Mouse (Mus musculus) hindbrain, embryonic 12.5 days (tissue): ENCODE data around the gene Dip2c. TPM values are rescaled to one million over a fixed set of nuclear protein-coding genes. Genes with fewer than 3 reads are reported as not detected.

Source experiments
- ATAC-seq: fragments of 200-750 bp; cut with Nextera tagmentation; 2 replicates; pipeline ENCODE4 v1.8.0; 2017; ENCODE audit warnings: moderate TSS enrichment; ENCODE audit not compliant: low FRiP score
- H3K27ac ChIP-seq: fragments of 300-500 bp; sonication (generic); 2 replicates; pipeline ENCODE4 v1.5.1; 2016; ENCODE audit warnings: mild to moderate bottlenecking
- H3K27me3 ChIP-seq: fragments of 300-500 bp; sonication (generic); 2 replicates; pipeline ENCODE4 v1.6.1; 2016; ENCODE audit warnings: mild to moderate bottlenecking
- H3K36me3 ChIP-seq: fragments of 300-500 bp; sonication (generic); 2 replicates; pipeline ENCODE4 v1.6.1; 2016; ENCODE audit warnings: mild to moderate bottlenecking
- H3K4me1 ChIP-seq: fragments of 300-500 bp; sonication (generic); 2 replicates; pipeline ENCODE4 v1.6.1; 2016
- H3K4me2 ChIP-seq: fragments of 300-500 bp; sonication (generic); replicated peaks from 2 replicates; pipeline ENCODE4 v1.6.1; 2016; ENCODE audit warnings: mild to moderate bottlenecking
- H3K4me3 ChIP-seq: fragments of 300-500 bp; sonication (generic); 2 replicates; pipeline ENCODE4 v1.5.1; 2016; ENCODE audit warnings: mild to moderate bottlenecking
- H3K9ac ChIP-seq: fragments of 300-500 bp; sonication (generic); 2 replicates; pipeline ENCODE4 v1.6.1; 2016; ENCODE audit warnings: mild to moderate bottlenecking, moderate library complexity
- H3K9me3 ChIP-seq: fragments of 300-500 bp; sonication (generic); replicated peaks from 2 replicates; pipeline ENCODE4 v1.6.1; 2016; ENCODE audit warnings: mild to moderate bottlenecking
- WGBS: fragments of 180-500 bp; shearing (Covaris S2); methylation state at CpG from one replicate; pipeline ENCODE4 v1.1.7; 2016; 5-methylcytosine and 5-hydroxymethylcytosine counted together
- polyA plus RNA-seq: library from polyadenylated mRNA; unstranded; fragments of >200 nt; fragmentation: Nextera tagmentation; extraction: Ambion mirVana; gene quantifications from 2 replicates; pipeline ENCODE4 v1.2.1, GENCODE M21; 2016

Gene Dip2c
- polyA plus RNA-seq, 1 experiment from 2014 or later: 12.7 TPM

DNA sequence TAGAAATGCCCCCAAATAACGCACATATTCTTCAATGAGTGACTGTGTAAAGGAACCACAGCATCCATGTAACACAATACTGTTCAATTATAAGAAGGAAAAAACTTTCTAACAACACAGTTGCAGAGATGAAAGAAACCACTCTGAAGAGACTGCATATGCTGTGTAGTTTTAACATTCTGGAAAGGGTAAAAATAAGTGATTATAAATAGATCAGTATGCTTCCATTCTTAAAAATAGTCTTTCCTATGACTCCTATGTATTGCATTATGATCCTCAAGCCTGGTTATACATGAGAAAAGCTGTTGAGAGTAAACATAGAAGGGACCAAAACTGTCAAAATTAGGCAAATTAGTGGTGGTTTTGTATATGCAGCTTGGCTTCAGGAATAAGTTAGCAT lies 197.1 kb downstream of the Dip2c start:
- Histone ChIP-seq H3K4me1 (peaks cover 3% of the 10 kb centered on the region; the same call in 1 of the 2 replicates), H3K4me2 (no peak overlapping the region), H3K27ac (no peak overlapping the region), H3K36me3 (no peaks in the 10 kb centered on the region), H3K9me3 (peaks cover 7% of the 10 kb centered on the region; the same call in 1 of the 2 replicates), H3K4me3 (no peak overlapping the region), H3K27me3 (no peaks in the 10 kb centered on the region), H3K9ac (no peak overlapping the region)
- no peak for ATAC-seq
- WGBS: 85% methylated on average over 1 of the region's 1 CpGs

DNA sequence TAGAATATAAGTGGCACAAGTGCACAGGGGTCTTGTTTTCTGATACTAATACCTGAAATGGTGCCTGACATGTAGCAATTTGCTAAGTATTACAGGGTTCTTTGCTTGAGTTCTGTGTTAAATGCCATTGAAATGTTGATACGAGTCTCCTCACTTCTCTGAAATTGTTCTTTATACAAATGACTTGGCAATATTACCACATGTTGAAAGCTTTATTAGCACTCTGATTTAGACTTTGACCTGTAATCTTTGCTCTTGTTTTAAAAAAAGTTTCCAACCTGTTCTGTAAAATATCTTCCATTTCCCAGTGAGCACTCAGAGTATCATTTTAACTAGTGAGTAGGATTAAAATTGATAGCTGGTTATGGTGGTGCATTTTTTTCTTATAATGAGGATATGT lies 205.4 kb downstream of the Dip2c start:
- H3K9ac ChIP-seq: no peak overlapping the region
- no peaks in the 10 kb centered on the region for H3K27me3 ChIP-seq
- ATAC-seq: no peak
- 89% methylated on average over 1 of the region's 1 CpGs for WGBS
- no peak overlapping the region for H3K4me3 ChIP-seq
- no peaks in the 10 kb centered on the region for H3K36me3 ChIP-seq
- no peak overlapping the region for H3K27ac ChIP-seq
- H3K9me3 ChIP-seq: no peaks in the 10 kb centered on the region
- no peak overlapping the region for H3K4me2 ChIP-seq
- no peaks in the 10 kb centered on the region for H3K4me1 ChIP-seq

DNA sequence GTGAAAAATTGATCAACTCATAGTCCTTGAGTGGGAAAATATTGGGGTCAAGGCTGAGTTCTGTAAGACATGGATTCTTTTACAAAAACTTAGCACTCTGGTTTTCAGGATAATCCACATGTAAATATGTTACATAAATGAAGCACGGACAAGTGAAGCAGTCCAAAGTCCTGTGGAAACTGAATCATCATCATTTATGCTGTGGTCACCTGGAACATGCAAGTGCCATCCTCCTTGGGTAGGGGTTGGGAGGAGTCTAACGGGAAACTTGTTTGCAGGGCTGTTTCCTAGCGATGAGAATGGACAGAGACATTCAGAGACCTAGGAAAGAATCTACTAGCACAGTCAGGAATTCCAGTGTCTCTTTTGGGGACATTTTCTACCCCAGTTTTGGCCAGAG lies 213.4 kb downstream of the Dip2c start:
- no peaks in the 10 kb centered on the region for H3K4me1 ChIP-seq
- H3K9me3 ChIP-seq: no peaks in the 10 kb centered on the region
- no peak overlapping the region for H3K4me3 ChIP-seq
- WGBS: 85% methylated on average over 3 of the region's 3 CpGs
- H3K27ac ChIP-seq: no peak overlapping the region
- H3K4me2 ChIP-seq: no peak overlapping the region
- no peaks in the 10 kb centered on the region for H3K36me3 ChIP-seq
- no peaks in the 10 kb centered on the region for H3K27me3 ChIP-seq
- no peak overlapping the region for H3K9ac ChIP-seq
- ATAC-seq: no peak

DNA sequence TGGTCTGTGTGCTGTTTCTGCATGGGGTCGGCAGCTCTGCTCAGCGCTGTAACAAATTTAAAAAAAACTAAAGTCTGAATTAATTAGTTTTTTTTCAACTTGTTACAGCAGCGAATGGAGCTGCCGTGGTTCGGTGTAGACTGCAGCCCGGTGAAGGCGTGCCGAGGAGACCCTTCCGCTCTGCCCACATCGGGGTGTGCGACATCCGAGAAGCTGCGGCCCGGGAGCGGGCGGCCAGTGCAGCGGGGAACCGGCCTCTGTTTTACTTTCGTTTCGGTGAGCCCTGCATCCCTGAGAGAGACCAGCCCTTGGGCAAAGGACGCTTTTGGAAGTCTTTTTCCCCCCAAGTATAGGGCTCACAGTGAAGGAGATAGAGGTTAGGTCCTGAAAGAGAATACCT lies 218.4 kb downstream of the Dip2c start:
- H3K27ac ChIP-seq: no peak overlapping the region
- H3K9ac ChIP-seq: no peak overlapping the region
- no peaks in the 10 kb centered on the region for H3K9me3 ChIP-seq
- peak overlapping the region; percentile 16 for H3K4me2 ChIP-seq
- H3K4me1 ChIP-seq: no peaks in the 10 kb centered on the region
- H3K27me3 ChIP-seq: no peaks in the 10 kb centered on the region
- ATAC-seq: no peak
- no peaks in the 10 kb centered on the region for H3K36me3 ChIP-seq
- WGBS: 54% methylated on average over 21 of the region's 21 CpGs
- H3K4me3 ChIP-seq: no peak overlapping the region

DNA sequence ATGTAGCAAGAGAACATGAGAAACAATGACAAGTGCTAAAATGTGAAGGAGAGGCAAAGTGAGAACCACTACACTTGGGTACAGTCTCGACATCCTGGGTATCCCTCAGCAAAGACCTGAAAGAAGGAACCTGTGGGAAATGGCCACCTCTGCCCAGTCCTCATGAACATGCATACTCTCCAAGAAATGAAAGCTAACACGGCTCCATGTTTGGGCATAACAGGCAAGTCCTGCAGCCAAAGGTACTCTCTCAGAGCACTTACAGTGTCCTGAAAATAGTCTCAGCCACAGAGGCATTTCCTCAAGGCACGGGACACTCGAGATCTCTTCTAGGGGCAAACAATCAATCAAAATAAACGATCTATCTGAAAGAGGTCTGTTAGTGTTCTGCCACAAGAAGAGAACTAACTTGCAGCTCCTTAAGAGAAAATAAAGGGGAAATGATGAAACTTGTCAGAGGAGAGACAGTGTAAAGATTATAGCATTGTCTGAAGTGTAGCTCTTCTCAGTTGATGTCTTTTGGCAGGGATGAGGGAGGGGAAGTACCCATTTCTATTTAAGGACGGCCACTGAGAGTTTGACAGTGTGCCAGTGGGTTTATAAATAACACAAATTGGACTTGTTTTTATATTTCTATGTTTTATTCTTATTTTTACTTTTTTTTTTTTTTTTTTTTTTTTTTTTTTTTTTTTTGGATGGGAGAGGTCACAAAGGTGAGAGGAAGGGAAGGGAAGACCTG lies 228.0 kb downstream of the Dip2c start:
- no peak overlapping the region for H3K4me3 ChIP-seq
- H3K27me3 ChIP-seq: no peaks in the 10 kb centered on the region
- 73% methylated on average over 6 of the region's 6 CpGs for WGBS
- no peaks in the 10 kb centered on the region for H3K9me3 ChIP-seq
- H3K9ac ChIP-seq: no peak overlapping the region
- no peak overlapping the region for H3K4me2 ChIP-seq
- H3K27ac ChIP-seq: no peak overlapping the region
- no peak for ATAC-seq
- no peaks in the 10 kb centered on the region for H3K36me3 ChIP-seq
- no peaks in the 10 kb centered on the region for H3K4me1 ChIP-seq

DNA sequence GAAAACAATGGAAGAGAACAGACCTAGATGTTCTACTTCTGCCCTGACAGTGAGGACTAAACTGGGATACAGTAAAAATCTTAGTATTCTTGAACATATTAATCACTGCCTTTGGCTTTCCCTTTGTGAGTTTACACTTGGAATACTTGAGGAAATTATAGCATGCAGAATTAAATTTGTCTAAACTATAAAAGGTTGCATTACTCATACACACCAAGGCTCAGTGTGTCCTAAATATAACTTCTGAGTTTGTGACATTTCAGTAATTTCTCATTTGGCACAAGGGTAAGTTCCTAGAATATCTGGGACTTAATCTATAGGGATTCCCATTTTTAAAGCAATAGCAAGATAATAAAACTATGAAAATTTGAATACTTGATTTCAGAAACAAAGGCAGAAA lies 262.2 kb downstream of the Dip2c start:
- Histone ChIP-seq H3K36me3 (no peaks in the 10 kb centered on the region), H3K9ac (no peak overlapping the region), H3K9me3 (no peaks in the 10 kb centered on the region), H3K27ac (no peak overlapping the region), H3K4me1 (no peaks in the 10 kb centered on the region), H3K4me2 (no peak overlapping the region), H3K4me3 (no peak overlapping the region), H3K27me3 (no peaks in the 10 kb centered on the region)
- no peak for ATAC-seq

DNA sequence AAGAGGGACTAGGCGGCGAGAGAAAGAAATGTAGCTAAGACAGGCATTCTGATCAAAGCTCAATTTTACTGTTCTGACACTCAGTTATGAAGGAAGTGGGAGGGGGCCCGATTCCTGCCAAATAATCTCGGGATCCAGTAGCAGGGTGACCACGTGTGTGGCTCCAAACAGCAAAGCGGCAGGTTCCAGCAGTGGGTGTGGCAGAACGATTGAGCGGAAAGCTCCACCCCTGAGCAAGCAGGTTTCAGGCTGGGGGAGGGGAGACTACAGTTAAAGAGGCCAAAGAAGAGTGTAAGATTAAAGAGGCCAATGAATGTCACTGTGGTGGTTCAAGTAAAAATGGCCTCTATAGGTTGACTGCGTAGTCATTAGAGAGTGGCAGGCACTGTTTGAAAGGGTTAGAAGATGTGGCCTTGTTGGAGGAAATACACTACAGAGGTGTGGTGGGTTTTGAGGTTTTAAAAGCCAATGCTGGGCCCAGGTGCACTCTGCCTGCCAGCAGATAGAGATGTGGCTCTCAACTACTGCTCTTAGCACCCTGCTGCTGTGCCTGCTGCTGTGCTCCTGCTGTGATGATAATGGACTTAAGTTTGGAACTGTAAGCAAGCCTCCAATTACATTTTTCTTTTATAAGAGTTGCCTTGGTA lies 271.5 kb downstream of the Dip2c start:
- Histone ChIP-seq H3K27ac (no peak overlapping the region), H3K4me1 (peaks cover 8% of the 10 kb centered on the region; the same call in 1 of the 2 replicates), H3K36me3 (0 out of 2 replicates have a peak, but pooled peaks cover 4% of the 10 kb centered on the region), H3K9ac (no peak overlapping the region), H3K4me2 (no peak overlapping the region), H3K9me3 (no peaks in the 10 kb centered on the region), H3K4me3 (no peak overlapping the region), H3K27me3 (no peaks in the 10 kb centered on the region)
- 14% methylated on average over 9 of the region's 9 CpGs for WGBS
- ATAC-seq: no peak

DNA sequence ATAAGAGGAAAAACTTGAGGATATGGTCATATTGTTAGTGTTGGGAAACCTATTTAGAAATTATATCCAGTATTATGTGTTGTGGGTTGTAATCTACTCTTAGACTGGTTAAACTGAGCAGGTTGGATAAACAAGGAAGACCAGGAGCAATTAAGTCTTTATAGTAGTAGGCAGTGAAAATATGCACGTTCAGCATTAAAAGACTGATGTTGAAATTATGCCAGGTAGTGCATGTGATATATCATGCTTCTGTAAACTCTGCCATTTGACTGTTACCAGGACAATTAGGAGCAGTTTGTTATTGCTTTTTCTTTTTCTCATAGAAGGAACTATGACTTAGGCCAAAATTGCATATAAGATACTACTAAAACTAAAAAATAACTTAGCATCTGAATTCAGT lies 285.8 kb downstream of the Dip2c start:
- 94% methylated on average over 1 of the region's 1 CpGs for WGBS

DNA sequence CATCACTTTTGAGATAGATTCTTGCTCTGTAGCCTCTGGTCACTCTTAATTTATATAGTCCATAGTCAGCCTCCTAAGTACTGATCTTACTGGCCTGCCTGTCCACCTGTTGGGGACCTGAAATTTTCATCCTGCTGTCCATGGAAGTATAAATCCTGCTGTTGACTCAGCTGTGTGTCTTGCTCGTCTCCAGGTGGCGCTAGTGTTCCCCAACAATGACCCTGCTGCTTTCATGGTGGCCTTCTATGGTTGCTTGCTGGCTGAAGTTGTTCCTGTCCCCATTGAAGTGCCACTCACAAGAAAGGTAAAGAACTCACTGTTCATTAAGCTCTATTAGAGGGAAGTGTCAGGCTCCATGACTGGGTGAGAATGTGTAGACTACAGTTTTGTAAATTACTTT lies 286.6 kb downstream of the Dip2c start:
- no peaks in the 10 kb centered on the region for H3K4me1 ChIP-seq
- H3K9ac ChIP-seq: no peak overlapping the region
- no peaks in the 10 kb centered on the region for H3K27me3 ChIP-seq
- no peaks in the 10 kb centered on the region for H3K9me3 ChIP-seq
- no peak overlapping the region for H3K27ac ChIP-seq
- H3K36me3 ChIP-seq: 0 out of 2 replicates have a peak, but pooled peaks cover 9% of the 10 kb centered on the region
- 21% methylated on average over 2 of the region's 2 CpGs for WGBS
- no peak overlapping the region for H3K4me2 ChIP-seq
- no peak for ATAC-seq
- H3K4me3 ChIP-seq: no peak overlapping the region

More for the DNA sequence above, 285.8 kb downstream of the Dip2c start:
- H3K27ac ChIP-seq: no peak overlapping the region
- no peak overlapping the region for H3K4me2 ChIP-seq
- H3K9me3 ChIP-seq: no peaks in the 10 kb centered on the region
- H3K9ac ChIP-seq: no peak overlapping the region
- H3K4me3 ChIP-seq: no peak overlapping the region
- ATAC-seq: no peak
- H3K36me3 ChIP-seq: 0 out of 2 replicates have a peak, but pooled peaks cover 8% of the 10 kb centered on the region
- H3K27me3 ChIP-seq: no peaks in the 10 kb centered on the region
- H3K4me1 ChIP-seq: no peaks in the 10 kb centered on the region

DNA sequence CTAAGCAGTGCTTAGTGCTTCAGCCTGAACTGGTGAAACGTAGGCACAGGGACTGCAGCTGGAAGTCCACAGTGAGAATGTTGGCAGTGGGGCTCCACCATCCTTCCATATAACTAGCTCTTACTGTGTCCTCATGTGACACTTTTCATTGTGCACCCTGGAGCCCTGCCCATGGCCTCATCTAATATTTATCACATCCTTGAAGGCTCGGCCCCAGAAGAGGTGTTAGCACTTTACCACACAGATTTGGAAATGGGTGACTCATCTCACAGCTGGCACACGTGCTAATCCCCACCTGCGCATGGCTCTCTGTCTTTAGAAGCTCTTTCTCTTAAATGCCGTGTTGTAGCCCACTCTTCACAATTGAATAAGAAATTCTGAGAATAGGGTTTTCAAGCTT lies 292.5 kb downstream of the Dip2c start:
- Histone ChIP-seq H3K4me2 (no peak overlapping the region), H3K27ac (no peak overlapping the region), H3K9me3 (no peaks in the 10 kb centered on the region), H3K4me1 (no peaks in the 10 kb centered on the region), H3K4me3 (no peak overlapping the region), H3K36me3 (peaks cover 18% of the 10 kb centered on the region), H3K9ac (no peak overlapping the region), H3K27me3 (no peaks in the 10 kb centered on the region)
- no peak for ATAC-seq
- 90% methylated on average over 5 of the region's 5 CpGs for WGBS

DNA sequence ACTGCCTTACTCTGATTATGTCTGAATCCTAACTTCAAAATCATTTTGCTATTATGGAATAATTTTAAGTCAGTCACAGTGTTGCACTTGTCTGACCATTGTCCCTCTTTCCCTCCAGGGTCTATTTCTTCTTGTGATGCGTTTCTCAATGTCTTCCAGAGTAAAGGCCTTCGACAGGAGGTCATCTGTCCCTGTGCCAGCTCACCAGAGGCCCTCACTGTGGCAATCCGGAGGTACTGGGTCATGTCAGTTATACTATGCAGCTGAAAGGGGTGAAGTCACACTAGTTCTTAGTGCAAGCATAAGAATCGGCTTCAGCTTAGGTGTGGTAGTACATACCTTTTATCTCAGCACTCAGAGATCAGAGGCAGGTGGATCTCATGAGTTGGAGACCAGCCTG lies 300.4 kb downstream of the Dip2c start:
- no peak overlapping the region for H3K4me2 ChIP-seq
- WGBS: 93% methylated on average over 4 of the region's 4 CpGs

DNA sequence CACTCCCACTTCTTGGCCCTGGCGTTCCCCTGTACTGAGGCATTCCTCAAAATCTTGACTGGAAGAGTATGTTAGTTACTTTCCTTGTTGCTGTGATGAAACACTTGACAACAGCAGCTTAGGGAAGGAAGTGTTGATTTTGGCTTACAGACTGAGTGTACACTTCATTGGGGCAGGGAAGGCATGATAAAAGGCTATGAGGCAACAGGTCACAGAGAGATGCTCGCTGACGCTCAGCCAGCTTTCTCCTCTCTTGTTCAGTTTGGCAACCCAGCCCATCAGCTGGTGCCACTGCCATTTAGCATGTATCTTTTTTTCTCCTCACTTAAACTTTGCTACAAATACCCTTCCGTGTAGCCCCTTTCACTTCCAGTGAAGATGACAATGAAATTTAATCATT lies 302.1 kb downstream of the Dip2c start:
- 0 out of 2 replicates have a peak, but pooled peaks cover under 1% of the 10 kb centered on the region for H3K4me1 ChIP-seq
- H3K4me3 ChIP-seq: no peak overlapping the region
- H3K27ac ChIP-seq: no peak overlapping the region
- H3K9me3 ChIP-seq: no peaks in the 10 kb centered on the region
- ATAC-seq: no peak
- no peaks in the 10 kb centered on the region for H3K27me3 ChIP-seq
- H3K9ac ChIP-seq: no peak overlapping the region
- H3K36me3 ChIP-seq: peaks cover 8% of the 10 kb centered on the region; the same call in 1 of the 2 replicates
- H3K4me2 ChIP-seq: no peak overlapping the region
- 94% methylated on average over 4 of the region's 4 CpGs for WGBS

More for the DNA sequence above, 300.4 kb downstream of the Dip2c start:
- ATAC-seq: no peak
- Histone ChIP-seq H3K4me1 (no peaks in the 10 kb centered on the region), H3K9ac (no peak overlapping the region), H3K9me3 (no peaks in the 10 kb centered on the region), H3K36me3 (peaks cover 8% of the 10 kb centered on the region; the same call in 1 of the 2 replicates), H3K27ac (no peak overlapping the region), H3K4me3 (no peak overlapping the region), H3K27me3 (no peaks in the 10 kb centered on the region)

DNA sequence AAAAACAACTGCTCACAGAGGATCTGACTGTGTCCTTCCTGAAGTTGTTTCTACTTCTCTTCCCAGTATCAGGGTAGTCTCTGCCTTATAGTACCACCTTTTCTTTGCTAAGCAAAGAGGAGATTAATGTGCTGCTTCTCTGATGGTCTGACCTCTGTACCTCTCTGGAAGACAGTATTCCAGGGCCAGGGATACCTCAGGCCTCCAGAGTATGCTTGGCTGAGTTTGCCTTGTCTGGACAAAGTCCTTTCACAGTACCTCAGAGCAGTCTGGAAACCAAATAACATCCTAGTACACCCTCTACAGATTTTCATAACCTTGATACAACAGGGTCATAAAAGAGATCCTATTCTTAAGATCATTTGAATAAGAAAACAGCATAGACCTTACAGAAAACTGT lies 305.5 kb downstream of the Dip2c start:
- Histone ChIP-seq H3K9ac (no peak overlapping the region), H3K4me3 (no peak overlapping the region), H3K27ac (no peak overlapping the region), H3K27me3 (no peaks in the 10 kb centered on the region), H3K36me3 (peaks cover 6% of the 10 kb centered on the region; the same call in 1 of the 2 replicates), H3K4me2 (no peak overlapping the region), H3K9me3 (no peaks in the 10 kb centered on the region), H3K4me1 (peaks cover 3% of the 10 kb centered on the region; the same call in 1 of the 2 replicates)
- ATAC-seq: no peak
